Mouse (Mus musculus) E14TG2a.4 (cell line): ENCODE data around the gene Nynrin.

Experiments used
- CTCF ChIP-seq: conservative IDR thresholded peaks from 2 replicates; pipeline ENCODE4 v1.5.1; 2014; ENCODE audit warnings: low read length
- NANOG ChIP-seq: IDR thresholded peaks from 2 replicates; pipeline ENCODE4 v1.6.1; 2014; ENCODE audit warnings: borderline replicate concordance, low read length, mixed read lengths

DNA sequence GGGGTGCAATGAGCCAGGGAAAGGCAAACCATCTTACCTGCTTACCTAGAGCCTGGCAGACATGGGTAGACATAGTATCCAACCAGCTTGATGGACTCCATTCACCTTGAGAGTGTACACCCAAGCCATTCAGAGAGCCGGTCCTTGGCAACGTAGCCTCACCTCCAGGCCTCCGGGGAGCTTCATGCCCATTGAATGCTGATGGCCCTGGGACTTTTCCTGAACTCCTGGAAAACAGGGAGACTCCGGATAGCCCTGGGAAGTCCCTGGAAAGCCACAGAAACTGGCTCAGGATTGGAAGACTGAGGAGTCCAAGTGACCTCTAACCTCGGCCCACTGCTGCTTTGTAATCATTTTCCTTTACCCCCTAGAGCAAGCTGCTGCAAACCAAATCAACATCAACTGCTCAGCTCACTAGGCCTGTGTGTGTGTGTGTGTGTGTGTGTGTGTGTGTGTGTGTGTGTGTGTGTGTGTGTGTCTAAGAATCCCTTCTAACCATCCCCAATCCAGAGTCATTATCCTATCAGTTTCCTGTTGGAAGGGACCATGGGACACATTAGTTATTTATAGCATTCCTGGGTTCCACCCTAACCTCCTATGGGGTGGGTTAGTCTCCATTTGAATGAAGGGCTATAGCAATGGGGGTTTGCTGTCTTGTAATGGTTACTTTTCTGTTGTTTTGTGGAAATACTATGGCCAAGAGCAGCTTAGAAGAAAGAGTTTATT is 18.8 kb upstream of the Nynrin start:
- TF ChIP-seq CTCF (no peak), NANOG (no peak; the same call in 1 of the 2 replicates)
